Mouse (Mus musculus) layer of hippocampus, adult 9-10 months (tissue): ENCODE results near the gene Ly9.

Source experiments
- DNase-seq: peaks from one replicate; pipeline ENCODE4 v3.0.0; 2022; ENCODE audit warnings: low spot score

Ly9 gene

DNA sequence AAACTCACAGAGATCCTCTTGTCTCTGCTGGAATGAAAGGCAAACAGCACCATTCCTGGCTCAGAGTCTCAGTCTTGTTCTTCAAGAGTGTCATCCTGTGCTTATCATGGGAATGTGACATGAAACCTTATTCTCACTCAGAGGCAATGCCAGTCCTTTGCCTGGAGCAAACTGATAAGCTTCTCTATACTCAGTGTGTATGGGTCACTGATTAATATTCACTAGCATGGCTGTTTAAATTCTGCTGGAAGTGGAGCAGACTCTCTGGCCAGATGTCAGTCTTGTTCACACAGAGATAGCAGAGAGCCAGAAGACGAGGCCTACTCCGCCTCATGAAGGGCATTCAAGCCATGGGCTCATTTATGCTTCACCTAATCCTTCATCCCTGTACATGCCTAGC is 22.6 kb downstream of the Ly9 start:
- no peak for DNase-seq

- DNase-seq, result no peak
Measured at GRCm38 (mm10) chr1:171577168-171577567, 30.0 kb downstream of the Ly9 start.

GRCm38 (mm10) chr1:171568436-171568835 is 38.8 kb downstream of the Ly9 start:
- no peak for DNase-seq

- no peak for DNase-seq
Measured at GRCm38 (mm10) chr1:171566777-171567176, 40.4 kb downstream of the Ly9 start.

- DNase-seq, result no peak
Measured at GRCm38 (mm10) chr1:171565888-171566287, 41.3 kb downstream of the Ly9 start.

- no peak for DNase-seq
Measured at GRCm38 (mm10) chr1:171564247-171564646, 43.0 kb downstream of the Ly9 start.

DNA sequence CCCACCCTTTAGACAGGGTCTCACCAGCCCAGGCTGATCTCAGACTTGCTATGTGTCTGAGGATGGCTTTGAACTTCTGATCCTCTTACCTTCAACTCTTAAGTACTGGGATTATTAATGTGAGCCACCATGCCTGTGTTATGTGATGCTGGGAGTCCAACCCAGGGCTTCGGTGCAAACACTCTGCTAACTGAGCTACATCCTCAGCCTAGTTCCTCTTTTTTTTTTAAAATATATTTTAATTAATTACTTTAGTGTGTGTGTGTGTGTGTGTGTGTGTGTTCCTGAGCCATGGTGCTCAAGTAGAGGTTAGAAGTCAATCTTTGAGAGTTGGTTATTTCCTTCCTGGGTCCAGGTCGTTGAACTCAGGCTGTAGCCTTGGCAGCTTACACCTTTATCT is 44.2 kb downstream of the Ly9 start:
- no peak for DNase-seq

- no peak for DNase-seq
Measured at GRCm38 (mm10) chr1:171561639-171562225, 45.5 kb downstream of the Ly9 start.

DNA sequence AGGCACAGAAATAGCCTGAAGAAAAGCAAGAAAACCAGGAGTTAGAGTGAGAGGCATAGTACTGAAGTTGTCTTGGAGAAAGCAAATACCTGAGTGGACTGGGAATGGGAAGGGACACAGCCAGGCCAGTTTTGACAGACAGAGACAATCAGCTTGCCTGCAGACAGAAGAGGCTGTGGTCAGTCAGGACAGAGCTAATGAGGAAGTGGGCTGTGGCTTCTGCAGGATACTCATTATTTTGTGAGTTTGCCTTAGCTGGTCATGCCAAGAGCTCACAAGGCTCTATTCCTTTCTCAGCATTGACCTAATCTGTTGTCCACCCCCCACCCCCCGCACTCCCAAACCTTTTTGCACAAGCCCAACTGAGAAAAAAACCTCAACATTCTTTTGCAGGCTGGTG is 46.0 kb downstream of the Ly9 start:
- no peak for DNase-seq

DNA sequence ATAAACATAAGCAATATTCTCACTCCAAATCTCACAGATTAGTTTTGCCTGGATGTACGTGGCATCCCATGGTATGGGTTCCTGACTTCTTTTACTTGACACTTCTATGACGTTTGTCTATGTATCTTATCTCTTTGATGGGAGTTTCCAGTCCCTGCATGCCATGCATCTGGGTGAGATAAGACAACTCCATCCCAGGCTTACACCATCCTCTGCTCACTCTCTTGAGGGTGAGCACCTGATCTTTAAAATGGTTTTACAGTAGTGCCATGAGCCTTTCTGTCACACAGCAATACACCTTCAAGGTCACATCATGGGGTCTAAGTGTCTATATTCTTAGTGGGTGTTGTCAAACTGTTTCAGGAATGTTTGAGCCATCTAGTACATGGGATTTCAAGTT is 46.9 kb downstream of the Ly9 start:
- no peak for DNase-seq

GRCm38 (mm10) chr1:171558898-171559297 is 48.3 kb downstream of the Ly9 start, which contains the start of gene Cd244a:
Gene Cd244a, plus strand, starts transcription at chr1:171559193.
- DNase-seq, result no peak

DNA sequence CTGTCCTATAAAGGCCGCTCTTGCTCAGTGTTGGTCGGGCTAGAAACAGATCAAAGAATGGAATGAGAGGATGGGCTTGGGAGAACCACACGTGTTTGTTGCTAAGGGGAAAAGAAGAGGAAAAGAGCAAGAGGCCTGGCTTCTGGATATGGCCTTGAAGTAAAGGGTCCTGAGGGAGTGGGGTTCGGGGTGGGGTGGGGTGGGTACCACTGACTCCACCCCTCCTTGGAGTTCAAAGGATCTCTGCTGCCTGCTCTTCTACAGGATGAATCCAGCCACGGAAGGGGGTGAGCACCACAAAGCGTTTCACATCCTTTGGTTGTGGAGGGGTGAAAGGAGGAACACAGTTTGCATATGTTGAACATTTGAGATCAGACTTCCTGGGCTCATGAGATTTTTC is 48.8 kb downstream of the Ly9 start:
- no peak for DNase-seq

DNA sequence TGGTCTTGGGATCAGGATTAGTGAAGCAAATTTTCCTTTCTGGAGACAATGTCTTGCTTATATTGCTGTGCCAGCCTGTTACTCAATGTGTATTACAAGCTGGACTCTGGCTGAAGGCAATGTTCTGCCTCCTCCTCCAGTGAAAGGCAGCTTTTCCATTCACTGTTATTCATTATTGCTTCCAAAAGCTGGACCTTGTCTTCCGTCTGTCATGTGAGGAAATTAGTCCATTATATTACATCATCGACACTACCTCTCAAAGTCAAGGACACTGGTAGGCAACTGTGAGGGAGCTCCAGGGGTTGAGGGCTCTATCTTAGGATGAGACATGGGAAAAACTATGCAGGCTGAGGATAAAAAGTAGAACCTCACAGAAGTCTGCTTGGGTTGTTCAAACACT is 50.8 kb downstream of the Ly9 start:
- DNase-seq, result no peak

DNA sequence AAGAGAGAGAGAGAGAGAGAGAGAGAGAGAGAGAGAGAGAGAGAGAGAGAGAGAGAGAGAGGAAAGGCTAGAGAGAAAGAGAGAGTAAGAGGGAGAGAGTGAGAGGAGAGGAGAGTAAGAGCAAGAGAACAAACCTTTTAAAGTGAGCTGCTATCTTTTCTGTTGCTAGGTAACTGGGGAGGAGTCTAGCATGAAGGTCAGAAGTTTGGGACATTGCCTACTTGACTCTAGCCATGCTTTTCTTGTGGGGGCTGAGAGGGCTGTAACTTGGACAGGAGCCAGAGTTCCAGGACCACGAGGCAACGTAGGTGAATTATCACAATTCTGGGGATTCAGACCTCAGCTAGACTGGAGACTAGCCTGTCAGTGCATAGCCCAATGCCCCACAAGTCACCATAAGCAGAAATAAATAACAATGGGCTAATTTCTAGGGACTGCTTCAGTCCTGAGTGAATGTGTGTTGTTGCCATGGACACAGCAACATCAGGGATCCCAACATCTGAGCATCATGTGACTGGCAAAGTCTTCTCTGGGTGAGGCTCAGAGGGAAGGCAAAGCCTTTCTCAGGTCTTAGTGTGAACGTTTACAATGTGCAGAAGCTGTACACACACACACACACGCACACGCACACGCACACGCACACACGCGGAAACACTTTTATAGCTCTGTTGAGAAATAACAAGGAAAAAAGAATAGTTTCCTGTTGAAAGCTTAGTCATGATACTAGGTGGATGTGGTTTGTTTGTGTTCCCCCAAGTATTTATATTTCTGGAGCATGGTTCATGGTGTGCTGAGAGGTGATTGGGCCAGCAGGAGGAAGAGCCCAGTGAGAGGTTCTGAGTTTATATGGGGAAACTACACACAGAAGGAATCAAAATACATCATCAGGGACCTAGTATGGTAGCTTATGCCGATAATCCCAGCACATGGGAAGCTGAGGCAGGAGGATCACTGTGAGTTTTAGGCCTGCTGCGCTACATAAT is 53.6 kb downstream of the Ly9 start:
- no peak for DNase-seq

DNA sequence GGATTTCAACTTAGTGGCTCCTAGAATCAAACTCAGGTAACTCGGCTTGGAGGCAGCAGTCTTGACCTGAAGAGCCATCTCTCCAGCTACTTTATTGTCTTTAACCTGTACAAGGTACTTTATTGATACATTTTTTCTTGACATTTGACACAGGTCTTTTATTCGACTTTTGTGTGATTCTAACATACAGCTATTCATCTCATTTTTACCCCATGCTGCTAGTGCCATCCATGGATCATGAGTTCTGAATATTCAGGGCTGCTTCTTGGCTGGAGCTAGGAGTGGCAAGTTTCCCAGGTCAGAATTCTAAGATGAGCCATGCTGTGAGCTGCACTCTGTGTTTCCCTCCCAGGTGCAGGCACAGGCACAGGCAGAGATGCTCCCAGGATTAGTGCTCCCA is 55.0 kb downstream of the Ly9 start:
- DNase-seq, result no peak

DNA sequence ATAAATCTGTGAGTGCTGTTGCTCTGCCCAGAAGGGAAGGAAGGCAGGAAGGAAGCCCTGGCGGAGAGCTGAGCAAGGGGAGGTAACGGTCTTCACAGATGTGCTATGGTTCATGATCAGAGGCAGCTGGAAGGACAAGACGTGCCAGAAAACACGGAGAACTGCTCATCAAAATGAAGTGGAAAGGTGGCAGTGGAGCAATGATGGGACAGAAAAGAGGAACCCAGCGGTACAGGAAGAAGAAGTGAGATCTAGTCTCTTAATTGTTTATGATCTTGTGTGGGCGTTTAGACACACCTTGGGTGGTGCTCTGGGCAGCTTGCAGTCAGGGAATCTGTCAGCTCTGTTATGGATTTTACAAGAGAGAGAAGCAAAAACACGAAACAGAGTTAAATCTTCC is 55.9 kb downstream of the Ly9 start:
- DNase-seq, result no peak

DNA sequence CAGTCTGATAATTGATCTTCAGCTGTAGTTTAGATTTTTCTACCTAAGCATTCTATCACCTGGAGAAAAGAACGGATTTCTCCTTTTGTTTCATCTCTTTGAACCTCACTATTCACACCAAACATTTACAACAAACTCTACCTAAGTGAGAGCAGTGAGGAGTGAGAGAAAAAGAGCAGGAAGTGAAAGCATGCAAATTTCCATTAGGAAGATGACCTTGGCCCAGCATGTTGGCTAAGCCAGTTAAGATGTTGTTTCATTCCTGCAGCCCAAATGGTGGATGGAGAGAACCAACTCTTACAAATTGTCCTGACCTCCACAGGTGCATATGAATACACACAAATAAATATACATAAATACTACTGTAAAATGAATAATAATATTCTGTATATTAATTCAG is 66.5 kb downstream of the Ly9 start:
- no peak for DNase-seq
